Mouse (Mus musculus) limb, embryonic 11.5 days (tissue): ENCODE results near the gene Scrt2. TPM values are rescaled to one million over a fixed set of nuclear protein-coding genes. Genes with fewer than 3 reads are reported as not detected.

ENCODE experiments used
- ATAC-seq: fragments of 200-750 bp; cut with Nextera tagmentation; 2 replicates; pipeline ENCODE4 v1.8.0; 2017; ENCODE audit warnings: low read depth; ENCODE audit not compliant: insufficient number of reproducible peaks, low FRiP score, low TSS enrichment
- DNase-seq: peaks from one replicate; pipeline ENCODE4 v3.0.0-alpha.2; 2015; ENCODE audit warnings: low spot score
- H3K27ac ChIP-seq: fragments of 300-500 bp; sonication (generic); replicated peaks from 2 replicates; pipeline ENCODE4 v1.5.1; 2014; ENCODE audit warnings: low read depth, mild to moderate bottlenecking, low read length
- H3K27me3 ChIP-seq: fragments of 300-500 bp; sonication (generic); 2 replicates; pipeline ENCODE4 v1.6.1; 2014; ENCODE audit warnings: mild to moderate bottlenecking, low read length, mixed read lengths; ENCODE audit not compliant: control insufficient read depth, insufficient read depth
- H3K36me3 ChIP-seq: fragments of 300-500 bp; sonication (generic); 2 replicates; pipeline ENCODE4 v1.6.1; 2014; ENCODE audit warnings: mild to moderate bottlenecking, low read length, moderate library complexity, mixed read lengths; ENCODE audit not compliant: control insufficient read depth, insufficient read depth
- H3K4me1 ChIP-seq: fragments of 300-500 bp; sonication (generic); 2 replicates; pipeline ENCODE4 v1.6.1; 2014; ENCODE audit warnings: low read length, mixed read lengths; ENCODE audit not compliant: control insufficient read depth, insufficient read depth
- H3K4me2 ChIP-seq: fragments of 300-500 bp; sonication (generic); 2 replicates; pipeline ENCODE4 v1.6.1; 2014; ENCODE audit warnings: low read depth, mild to moderate bottlenecking, moderate library complexity; ENCODE audit not compliant: severe bottlenecking
- H3K4me3 ChIP-seq: fragments of 300-500 bp; sonication (generic); 2 replicates; pipeline ENCODE4 v1.5.1; 2014; ENCODE audit warnings: low read depth, low read length
- H3K9ac ChIP-seq: fragments of 300-500 bp; sonication (generic); 2 replicates; pipeline ENCODE4 v1.6.1; 2014; ENCODE audit warnings: mild to moderate bottlenecking, low read length
- H3K9me3 ChIP-seq: fragments of 300-500 bp; sonication (generic); 2 replicates; pipeline ENCODE4 v1.6.1; 2016; ENCODE audit warnings: low read length; ENCODE audit not compliant: control insufficient read depth
- WGBS: fragments of 180-500 bp; shearing (Covaris S2); extraction: QIAGEN DNeasy Blood & Tissue Kit; methylation state at CpG from one replicate; pipeline ENCODE4 v1.1.7; 2014; 5-methylcytosine and 5-hydroxymethylcytosine counted together
- polyA plus RNA-seq: library from polyadenylated mRNA; unstranded; fragments of >200 nt; fragmentation: Nextera tagmentation; extraction: Ambion mirVana; gene quantifications from 2 replicates; pipeline ENCODE4 v1.2.1, GENCODE M21; 2014

Scrt2 gene
- polyA plus RNA-seq, 1 experiment from 2014 or later = 0.07 TPM

DNA sequence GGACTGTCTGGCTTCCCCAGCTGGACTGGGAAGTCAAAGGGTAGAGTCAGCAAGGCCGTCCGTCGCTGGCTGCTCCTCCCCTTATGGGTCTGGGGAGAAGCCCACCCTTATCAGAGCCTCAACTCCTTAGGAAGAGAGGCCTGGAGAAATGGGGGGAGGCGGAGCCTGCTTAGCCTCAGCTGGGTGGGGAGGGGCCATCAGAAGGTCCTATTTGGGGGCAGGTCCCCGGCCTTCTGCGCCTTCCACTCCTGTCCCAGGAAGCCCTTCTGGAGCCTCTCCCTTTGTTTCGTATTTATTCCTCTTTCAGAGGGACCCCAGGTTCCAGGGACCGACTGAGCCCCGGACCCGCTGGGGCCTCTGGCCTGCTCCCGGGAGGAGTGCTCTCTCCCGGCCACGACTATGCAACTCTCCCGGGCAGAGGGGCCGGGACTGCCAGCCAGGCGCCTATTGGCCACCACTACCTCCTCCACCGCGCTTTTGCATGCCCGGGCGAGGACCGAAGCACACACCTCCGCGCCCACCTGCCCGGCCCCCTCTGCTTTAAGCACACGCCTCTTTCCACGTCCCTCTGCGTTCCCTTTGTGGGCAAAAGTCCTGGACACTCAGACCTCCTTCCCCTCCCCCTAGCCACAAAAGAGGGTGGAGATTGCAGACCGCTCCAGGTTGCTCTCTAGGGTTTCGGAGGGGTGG is 13.7 kb downstream of the Scrt2 start:
- Histone ChIP-seq H3K9ac (no peak overlapping the region), H3K36me3 (no peaks in the 10 kb centered on the region), H3K9me3 (no peaks in the 10 kb centered on the region), H3K4me1 (peaks cover 10% of the 10 kb centered on the region; the same call in 1 of the 2 replicates), H3K4me2 (peak overlapping the region; percentile 39), H3K27ac (no peak overlapping the region), H3K4me3 (no peak overlapping the region), H3K27me3 (peaks cover 52% of the 10 kb centered on the region)
- ATAC-seq (no peak), DNase-seq (peak; percentile 45)
- WGBS = 2% methylated on average over 29 of the region's 29 CpGs

DNA sequence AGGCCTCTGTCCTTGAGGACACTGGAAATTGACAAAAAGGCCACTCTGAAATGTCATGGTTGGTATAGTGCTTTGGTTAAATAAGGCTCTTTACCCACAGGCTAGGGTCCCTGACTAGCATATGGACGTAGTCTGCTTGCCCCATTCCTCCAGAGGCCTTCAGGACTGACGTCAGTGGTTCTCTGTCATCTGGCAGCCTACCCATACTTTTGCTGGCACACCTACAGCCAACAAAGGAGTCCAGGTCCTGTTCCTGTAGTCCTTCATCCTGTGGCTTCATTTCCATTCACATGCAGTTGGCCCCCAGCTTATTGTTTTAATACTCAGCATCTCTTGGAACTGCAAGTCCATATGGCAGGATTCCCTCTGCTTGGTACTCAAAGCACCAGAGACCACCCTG is 15.6 kb downstream of the Scrt2 start:
- 74% methylated on average over 2 of the region's 2 CpGs for WGBS
- H3K4me1 ChIP-seq = peaks cover 10% of the 10 kb centered on the region; the same call in 1 of the 2 replicates
- no peaks in the 10 kb centered on the region for H3K9me3 ChIP-seq
- H3K9ac ChIP-seq = no peak overlapping the region
- no peaks in the 10 kb centered on the region for H3K36me3 ChIP-seq
- no peak overlapping the region for H3K4me3 ChIP-seq
- no peak overlapping the region for H3K4me2 ChIP-seq
- no peak overlapping the region for H3K27ac ChIP-seq
- ATAC-seq = no peak
- no peak for DNase-seq
- H3K27me3 ChIP-seq = peaks cover 38% of the 10 kb centered on the region

DNA sequence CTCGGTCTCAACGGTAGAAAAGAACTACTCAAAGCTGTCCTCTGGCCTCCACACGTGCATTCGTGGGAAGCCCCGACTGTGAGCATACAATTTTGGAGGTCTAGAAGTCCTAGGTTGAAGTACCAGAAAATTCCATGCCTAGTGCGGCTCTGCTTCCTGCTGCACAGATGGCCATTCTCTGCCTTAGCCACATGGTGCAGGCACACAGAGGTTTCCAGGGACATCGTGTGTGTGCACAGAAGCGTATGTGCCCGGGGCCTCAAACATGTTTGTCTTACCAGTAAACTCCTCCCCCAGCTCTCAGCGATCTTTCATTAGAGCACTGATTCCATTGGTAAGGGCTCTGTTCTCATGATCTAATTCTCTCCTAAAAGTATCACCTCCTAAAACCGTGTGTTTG is 16.6 kb downstream of the Scrt2 start:
- Histone ChIP-seq H3K9me3 (no peaks in the 10 kb centered on the region), H3K9ac (no peak overlapping the region), H3K36me3 (no peaks in the 10 kb centered on the region), H3K4me2 (no peak overlapping the region), H3K27ac (no peak overlapping the region), H3K4me1 (peaks cover 10% of the 10 kb centered on the region; the same call in 1 of the 2 replicates), H3K27me3 (peaks cover 29% of the 10 kb centered on the region), H3K4me3 (no peak overlapping the region)
- WGBS = 87% methylated on average over 11 of the region's 11 CpGs
- no peak for DNase-seq
- ATAC-seq = no peak

DNA sequence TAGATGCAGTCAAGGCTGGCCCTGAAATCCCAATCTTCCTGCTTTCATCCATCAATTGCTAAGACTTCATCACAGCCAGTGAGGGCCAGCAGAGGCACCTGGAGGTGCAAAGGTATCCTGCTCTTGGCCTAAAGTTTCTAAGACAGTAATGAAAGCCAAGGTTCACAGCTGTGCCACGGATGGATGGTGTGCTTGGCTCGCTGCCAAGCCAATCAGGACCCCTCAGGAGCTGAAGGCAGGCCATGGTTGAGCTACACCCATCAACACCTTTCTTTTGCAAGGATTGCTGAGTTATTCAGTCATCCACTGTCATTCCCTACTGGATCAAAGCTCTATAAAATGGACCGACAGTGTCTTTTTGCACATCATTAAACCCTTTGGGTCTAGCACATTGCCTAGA is 18.2 kb downstream of the Scrt2 start:
- Histone ChIP-seq H3K27ac (no peak overlapping the region), H3K9ac (no peak overlapping the region), H3K36me3 (no peaks in the 10 kb centered on the region), H3K4me2 (no peak overlapping the region), H3K4me3 (no peak overlapping the region), H3K27me3 (peaks cover 13% of the 10 kb centered on the region), H3K4me1 (peaks cover 5% of the 10 kb centered on the region; the same call in 1 of the 2 replicates), H3K9me3 (no peaks in the 10 kb centered on the region)
- no peak for ATAC-seq
- DNase-seq = no peak
- WGBS = 72% methylated on average over 3 of the region's 3 CpGs

DNA sequence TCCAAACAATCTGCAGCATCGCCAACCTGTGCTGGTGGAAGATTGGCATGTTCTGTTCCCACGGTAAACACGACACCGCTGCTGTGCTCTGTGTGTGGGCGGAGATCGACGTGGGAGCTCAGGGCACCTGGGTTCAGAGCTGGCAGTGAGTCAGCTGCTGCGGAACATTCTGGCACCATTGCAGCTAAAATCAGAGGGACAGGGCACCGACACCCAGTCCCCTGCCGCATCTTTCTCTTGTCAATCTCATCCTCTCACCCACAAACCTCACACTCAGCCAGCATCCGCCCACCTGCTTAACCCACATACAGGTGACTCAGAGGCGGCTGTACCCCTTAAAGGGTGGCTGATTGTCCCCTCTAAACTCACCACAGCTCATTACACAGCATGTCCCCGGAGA is 20.4 kb downstream of the Scrt2 start:
- DNase-seq = no peak
- Histone ChIP-seq H3K27me3 (no peaks in the 10 kb centered on the region), H3K27ac (no peak overlapping the region), H3K4me3 (no peak overlapping the region), H3K36me3 (no peaks in the 10 kb centered on the region), H3K9ac (no peak overlapping the region), H3K4me2 (no peak overlapping the region), H3K9me3 (no peaks in the 10 kb centered on the region), H3K4me1 (peaks cover 5% of the 10 kb centered on the region; the same call in 1 of the 2 replicates)
- ATAC-seq = no peak
- WGBS = 73% methylated on average over 13 of the region's 13 CpGs

DNA sequence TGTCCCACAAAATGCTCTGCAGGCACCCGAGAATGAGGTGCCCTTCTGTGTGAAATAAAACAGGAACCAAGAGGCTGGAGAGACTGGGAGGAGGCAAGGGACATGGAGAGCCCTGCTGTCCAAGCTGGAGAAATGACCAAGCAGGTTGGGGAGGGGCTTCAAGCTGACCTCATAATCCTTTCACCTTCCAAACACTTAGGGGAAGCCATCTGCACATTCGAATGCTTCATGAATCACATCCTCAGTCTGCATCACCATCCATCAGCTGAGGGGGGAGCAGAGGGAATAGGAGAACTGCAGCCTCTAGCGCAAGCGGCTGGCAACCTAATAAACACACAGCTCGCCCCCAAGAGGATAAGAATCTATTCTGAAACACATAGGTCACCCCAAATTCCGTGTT is 21.0 kb downstream of the Scrt2 start:
- Histone ChIP-seq H3K4me3 (no peak overlapping the region), H3K9me3 (no peaks in the 10 kb centered on the region), H3K27ac (no peak overlapping the region), H3K9ac (no peak overlapping the region), H3K36me3 (no peaks in the 10 kb centered on the region), H3K4me2 (no peak overlapping the region), H3K4me1 (peaks cover 5% of the 10 kb centered on the region; the same call in 1 of the 2 replicates), H3K27me3 (no peaks in the 10 kb centered on the region)
- 73% methylated on average over 6 of the region's 6 CpGs for WGBS
- DNase-seq (no peak), ATAC-seq (no peak)

DNA sequence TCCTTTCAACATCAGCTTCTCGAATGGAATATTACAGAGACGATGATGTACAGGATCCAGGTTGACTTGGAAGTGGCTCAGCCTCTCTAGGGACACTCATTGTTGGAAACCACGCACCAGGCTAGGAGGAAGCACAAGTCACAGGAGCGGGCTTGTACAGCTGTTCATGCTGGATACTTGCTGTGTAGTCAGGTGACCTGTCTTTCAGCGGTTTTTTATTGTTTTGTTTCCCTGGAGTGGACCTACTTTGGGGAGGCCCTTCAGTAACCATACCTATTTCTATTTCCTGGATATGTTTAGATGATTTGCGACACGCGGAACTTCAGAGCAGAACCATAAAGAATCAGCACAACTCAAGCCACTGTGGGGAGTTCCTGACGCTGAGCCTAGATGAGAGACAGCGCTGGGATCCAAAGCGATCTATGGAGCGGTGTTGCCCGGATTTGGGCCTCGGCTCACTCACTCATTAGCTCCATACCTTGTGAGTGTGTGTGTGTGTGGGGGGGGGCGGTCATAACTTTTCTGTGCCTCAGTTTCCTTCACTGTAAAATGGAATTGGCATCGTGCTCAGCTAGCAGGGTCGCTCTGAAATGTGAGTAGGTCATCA is 23.5 kb downstream of the Scrt2 start:
- 21% methylated on average over 17 of the region's 17 CpGs for WGBS
- ATAC-seq = no peak; the same call in none of the 2 replicates
- Histone ChIP-seq H3K9me3 (no peaks in the 10 kb centered on the region), H3K27ac (no peak overlapping the region), H3K4me2 (peak overlapping the region; percentile 88), H3K4me1 (peaks cover 5% of the 10 kb centered on the region; the same call in 1 of the 2 replicates), H3K27me3 (no peaks in the 10 kb centered on the region), H3K9ac (no peak overlapping the region), H3K4me3 (peak overlapping the region; percentile 57), H3K36me3 (no peaks in the 10 kb centered on the region)
- DNase-seq = no peak

DNA sequence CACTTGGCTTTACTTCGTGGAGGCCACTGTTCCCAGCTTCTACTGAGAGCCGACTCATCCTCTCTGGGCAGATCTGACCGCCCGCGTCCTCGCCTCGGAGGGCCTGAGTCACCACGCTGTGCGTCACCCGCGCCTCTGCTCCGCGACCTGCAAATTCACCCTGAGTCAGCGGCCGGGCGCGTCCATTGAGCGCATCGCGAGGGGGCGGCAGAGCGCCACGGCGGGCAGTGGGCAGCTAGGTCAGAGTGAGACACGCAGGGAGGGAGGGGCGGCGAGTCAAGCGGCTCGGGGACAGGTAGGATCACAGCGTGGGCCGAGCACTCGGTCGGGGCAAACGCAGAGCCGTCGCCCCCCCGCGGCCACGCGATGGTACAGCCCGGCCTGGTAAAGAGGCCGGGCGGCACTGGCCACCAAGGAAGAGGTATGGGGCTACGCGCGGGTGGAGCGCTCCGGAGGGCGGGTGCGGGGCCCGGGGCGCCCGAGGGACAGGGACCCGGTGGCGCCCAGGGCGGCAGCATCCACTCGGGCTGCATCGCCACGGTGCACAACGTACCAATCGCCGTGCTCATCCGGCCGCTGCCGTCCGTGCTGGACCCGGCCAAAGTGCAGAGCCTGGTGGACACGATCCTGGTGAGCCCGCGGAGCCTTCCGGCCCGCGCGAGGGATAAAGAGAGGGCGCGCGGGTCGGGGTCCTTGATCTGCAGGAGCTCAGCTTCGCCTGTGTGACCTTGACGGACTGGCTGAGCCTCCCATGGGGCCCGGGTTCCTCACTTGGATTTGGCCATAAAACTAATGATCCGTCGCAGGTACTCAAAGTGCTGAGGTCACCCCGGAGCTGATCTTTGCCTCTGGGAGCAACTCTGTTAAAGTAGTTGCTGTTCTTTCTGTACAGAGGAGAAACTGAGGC is 24.2 kb downstream of the Scrt2 start, which contains the start of gene Srxn1:
Gene Srxn1, plus strand, starts transcription at position 199 of the 907 bp plus-strand sequence.
- Histone ChIP-seq H3K9ac (peak within 1 kb of the TSS; percentile 80), H3K36me3 (no peaks in the 10 kb centered on the region), H3K4me2 (peak within 1 kb of the TSS; percentile 88), H3K4me1 (peaks cover 5% of the 10 kb centered on the region; the same call in 1 of the 2 replicates), H3K4me3 (peak within 1 kb of the TSS; percentile 57), H3K27me3 (no peaks in the 10 kb centered on the region), H3K9me3 (no peaks in the 10 kb centered on the region), H3K27ac (no peak within 1 kb of the TSS)
- ATAC-seq (peak; percentile 86), DNase-seq (peak; percentile 86)
- under 1% methylated on average over 78 of the region's 84 CpGs for WGBS
